Mouse (Mus musculus): ENCODE results near the gene Ube2z. TPM values are rescaled to one million over a fixed set of nuclear protein-coding genes. Genes with fewer than 3 reads are reported as not detected.

The Ube2z gene
- polyA plus RNA-seq, 1 experiment from 2014 or later = 43.2 TPM

DNA sequence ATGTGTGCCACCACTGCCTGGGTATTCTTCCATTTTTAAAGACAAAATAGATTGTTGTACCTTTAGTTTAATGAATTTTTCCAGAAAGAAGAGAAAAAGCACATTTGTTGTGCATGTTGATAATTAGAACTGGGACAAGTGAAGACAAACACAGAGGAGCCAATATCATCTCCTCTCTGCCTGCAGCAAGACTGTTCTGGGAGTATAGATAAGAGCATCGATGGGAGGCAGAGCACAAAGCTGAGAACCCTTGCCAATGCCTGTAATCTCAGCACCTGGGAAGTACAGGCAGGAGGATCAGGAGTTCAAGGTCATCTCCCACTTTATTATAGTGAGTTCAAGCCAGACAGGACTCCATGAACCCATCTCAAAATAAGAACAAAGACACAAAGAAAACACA lies 26.6 kb downstream of the Ube2z start:
- H3K4me3 ChIP-seq (ENCODE audit: low read depth, low read length) = no peak overlapping the region
- H3K4me2 ChIP-seq = no peak overlapping the region
- H3K9ac ChIP-seq = no peak overlapping the region
- 82% methylated on average over 1 of the region's 1 CpGs for WGBS
- ATAC-seq (ENCODE audit: insufficient read depth) (no peak), DNase-seq (no peak)
- TF ChIP-seq CTCF (IDR thresholded peaks at IDR 0.05; ENCODE audit: low read depth) = no peak
- no peaks in the 10 kb centered on the region for H3K9me3 ChIP-seq (ENCODE audit: low read depth, low read length)
- H3K27ac ChIP-seq (ENCODE audit: low read depth) = no peak overlapping the region
- H3K4me1 ChIP-seq (ENCODE audit: insufficient read depth) = peaks cover 6% of the 10 kb centered on the region; the same call in 1 of the 2 replicates
- H3K36me3 ChIP-seq (ENCODE audit: insufficient read depth) = peaks cover 30% of the 10 kb centered on the region
- no peaks in the 10 kb centered on the region for H3K27me3 ChIP-seq (ENCODE audit: insufficient read depth, low read length)

DNA sequence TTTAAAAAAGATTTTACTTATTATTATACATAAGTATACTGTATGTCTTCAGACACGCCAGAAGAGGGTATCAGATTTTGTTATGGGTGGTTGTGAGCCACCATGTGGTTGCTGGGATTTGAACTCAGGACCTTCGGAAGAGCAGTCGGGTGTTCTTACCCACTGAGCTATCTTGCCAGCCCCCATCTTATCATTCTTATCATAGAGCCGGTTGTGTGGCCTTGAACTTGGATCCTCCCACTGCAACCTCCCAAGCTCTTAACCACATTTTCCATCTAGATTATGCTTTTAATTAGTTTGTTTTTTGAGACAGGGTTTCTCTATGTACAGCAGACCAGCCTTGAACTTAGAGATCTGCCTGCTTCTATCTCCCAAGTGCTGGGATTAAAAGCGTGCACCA lies 27.7 kb downstream of the Ube2z start:
- Histone ChIP-seq H3K4me1 (ENCODE audit: insufficient read depth) (peaks cover 6% of the 10 kb centered on the region; the same call in 1 of the 2 replicates), H3K27me3 (ENCODE audit: insufficient read depth, low read length) (no peaks in the 10 kb centered on the region), H3K4me3 (ENCODE audit: low read depth, low read length) (no peak overlapping the region), H3K9me3 (ENCODE audit: low read depth, low read length) (no peaks in the 10 kb centered on the region), H3K36me3 (ENCODE audit: insufficient read depth) (peaks cover 21% of the 10 kb centered on the region; the same call in 1 of the 2 replicates), H3K9ac (no peak overlapping the region), H3K4me2 (no peak overlapping the region), H3K27ac (ENCODE audit: low read depth) (no peak overlapping the region)
- DNase-seq (no peak), ATAC-seq (ENCODE audit: insufficient read depth) (no peak)
- TF ChIP-seq CTCF (IDR thresholded peaks at IDR 0.05; ENCODE audit: low read depth) = no peak
- 90% methylated on average over 5 of the region's 5 CpGs for WGBS

GRCm38 (mm10) chr11:96035133-96035532 lies 30.1 kb downstream of the Ube2z start:
- H3K36me3 ChIP-seq (ENCODE audit: insufficient read depth) = peaks cover 11% of the 10 kb centered on the region; the same call in 1 of the 2 replicates
- no peaks in the 10 kb centered on the region for H3K9me3 ChIP-seq (ENCODE audit: low read depth, low read length)
- H3K4me2 ChIP-seq = peak overlapping the region; percentile 94
- peak overlapping the region; percentile 74 for H3K9ac ChIP-seq
- DNase-seq (no peak), ATAC-seq (ENCODE audit: insufficient read depth) (peak; percentile 47; the same call in 1 of the 2 replicates)
- no peak overlapping the region for H3K27ac ChIP-seq (ENCODE audit: low read depth)
- no peak for TF ChIP-seq CTCF (IDR thresholded peaks at IDR 0.05; ENCODE audit: low read depth)
- H3K4me1 ChIP-seq (ENCODE audit: insufficient read depth) = peaks cover 6% of the 10 kb centered on the region; the same call in 1 of the 2 replicates
- peak overlapping the region; percentile 89 for H3K4me3 ChIP-seq (ENCODE audit: low read depth, low read length)
- WGBS = 7% methylated on average over 6 of the region's 6 CpGs
- H3K27me3 ChIP-seq (ENCODE audit: insufficient read depth, low read length) = no peaks in the 10 kb centered on the region

- H3K27me3 ChIP-seq (ENCODE audit: insufficient read depth, low read length) = no peaks in the 10 kb centered on the region
- ATAC-seq (ENCODE audit: insufficient read depth) = peak; percentile 73
- peak within 1 kb of the TSS; percentile 74 for H3K9ac ChIP-seq
- no peak for TF ChIP-seq CTCF (IDR thresholded peaks at IDR 0.05; ENCODE audit: low read depth)
- peak; percentile 98 for DNase-seq
- under 1% methylated on average over 29 of the region's 29 CpGs for WGBS
- H3K9me3 ChIP-seq (ENCODE audit: low read depth, low read length) = no peaks in the 10 kb centered on the region
- peak within 1 kb of the TSS; percentile 16; the same call in 1 of the 2 replicates for H3K27ac ChIP-seq (ENCODE audit: low read depth)
- peaks cover 11% of the 10 kb centered on the region; the same call in 1 of the 2 replicates for H3K36me3 ChIP-seq (ENCODE audit: insufficient read depth)
- H3K4me1 ChIP-seq (ENCODE audit: insufficient read depth) = peaks cover 6% of the 10 kb centered on the region; the same call in 1 of the 2 replicates
- H3K4me3 ChIP-seq (ENCODE audit: low read depth, low read length) = peak within 1 kb of the TSS; percentile 89
- peak within 1 kb of the TSS; percentile 94 for H3K4me2 ChIP-seq
These were observed 30.6 kb downstream of the Ube2z start, which contains the start of gene Snf8 for GRCm38 (mm10) chr11:96034596-96035052. Gene Snf8 (plus strand): TSS chr11:96034885.

DNA sequence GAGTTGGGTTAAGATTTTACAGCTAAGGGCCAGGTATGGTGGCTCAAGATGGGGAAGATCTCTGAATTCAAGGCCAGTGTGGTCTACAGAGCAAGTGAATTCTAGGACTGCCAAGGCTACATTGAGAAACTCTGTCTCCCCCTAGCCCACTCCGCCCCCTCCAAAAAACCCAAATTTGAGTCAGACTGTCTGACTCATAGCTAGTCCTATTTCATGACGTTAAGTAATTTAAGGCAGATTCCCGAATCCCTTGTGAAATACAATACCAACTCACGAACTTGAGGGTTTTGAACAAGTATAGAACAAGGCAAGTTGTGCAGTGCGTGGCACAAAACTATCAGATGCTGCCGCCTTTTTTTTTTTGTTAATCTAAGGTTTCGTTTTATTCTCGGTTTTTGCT lies 31.1 kb downstream of the Ube2z start:
- Histone ChIP-seq H3K9me3 (ENCODE audit: low read depth, low read length) (no peaks in the 10 kb centered on the region), H3K9ac (peak overlapping the region; percentile 74), H3K27me3 (ENCODE audit: insufficient read depth, low read length) (no peaks in the 10 kb centered on the region), H3K4me2 (peak overlapping the region; percentile 94), H3K36me3 (ENCODE audit: insufficient read depth) (peaks cover 7% of the 10 kb centered on the region; the same call in 1 of the 2 replicates), H3K4me1 (ENCODE audit: insufficient read depth) (peaks cover 6% of the 10 kb centered on the region; the same call in 1 of the 2 replicates), H3K27ac (ENCODE audit: low read depth) (no peak overlapping the region), H3K4me3 (ENCODE audit: low read depth, low read length) (peak overlapping the region; percentile 89)
- peak; percentile 18 for DNase-seq
- no peak for ATAC-seq (ENCODE audit: insufficient read depth)
- whole genome bisulfite sequencing = 40% methylated on average over 8 of the region's 8 CpGs
- no peak for TF ChIP-seq CTCF (IDR thresholded peaks at IDR 0.05; ENCODE audit: low read depth)

- H3K9ac ChIP-seq = no peak overlapping the region
- peak; percentile 50 for DNase-seq
- no peaks in the 10 kb centered on the region for H3K27me3 ChIP-seq (ENCODE audit: insufficient read depth, low read length)
- H3K36me3 ChIP-seq (ENCODE audit: insufficient read depth) = no peaks in the 10 kb centered on the region
- no peak overlapping the region for H3K4me3 ChIP-seq (ENCODE audit: low read depth, low read length)
- no peak overlapping the region for H3K4me2 ChIP-seq
- peak; percentile 36 for TF ChIP-seq CTCF (IDR thresholded peaks at IDR 0.05; ENCODE audit: low read depth)
- no peak for ATAC-seq (ENCODE audit: insufficient read depth)
- no peaks in the 10 kb centered on the region for H3K9me3 ChIP-seq (ENCODE audit: low read depth, low read length)
- 90% methylated on average over 3 of the region's 3 CpGs for WGBS
- peaks cover 6% of the 10 kb centered on the region; the same call in 1 of the 2 replicates for H3K4me1 ChIP-seq (ENCODE audit: insufficient read depth)
- no peak overlapping the region for H3K27ac ChIP-seq (ENCODE audit: low read depth)
These were observed 31.9 kb downstream of the Ube2z start for GRCm38 (mm10) chr11:96033264-96033663.

GRCm38 (mm10) chr11:96031701-96032100 lies 33.5 kb downstream of the Ube2z start:
- no peaks in the 10 kb centered on the region for H3K27me3 ChIP-seq (ENCODE audit: insufficient read depth, low read length)
- H3K27ac ChIP-seq (ENCODE audit: low read depth) = no peak overlapping the region
- H3K36me3 ChIP-seq (ENCODE audit: insufficient read depth) = no peaks in the 10 kb centered on the region
- H3K9me3 ChIP-seq (ENCODE audit: low read depth, low read length) = no peaks in the 10 kb centered on the region
- DNase-seq (no peak), ATAC-seq (ENCODE audit: insufficient read depth) (no peak)
- H3K4me3 ChIP-seq (ENCODE audit: low read depth, low read length) = no peak overlapping the region
- H3K9ac ChIP-seq = no peak overlapping the region
- 80% methylated on average over 2 of the region's 2 CpGs for WGBS
- no peak overlapping the region for H3K4me2 ChIP-seq
- TF ChIP-seq CTCF (IDR thresholded peaks at IDR 0.05; ENCODE audit: low read depth) = peak; percentile 41
- H3K4me1 ChIP-seq (ENCODE audit: insufficient read depth) = peaks cover 6% of the 10 kb centered on the region; the same call in 1 of the 2 replicates

All from lung, embryonic 14.5 days (tissue).